Mouse (Mus musculus): ENCODE results near the gene Ralbp1.

Gene Ralbp1

GRCm38 (mm10) chr17:65847694-65848449, 37.7 kb downstream of the Ralbp1 start:
- no peak for DNase-seq (ENCODE audit: low spot score)

DNA sequence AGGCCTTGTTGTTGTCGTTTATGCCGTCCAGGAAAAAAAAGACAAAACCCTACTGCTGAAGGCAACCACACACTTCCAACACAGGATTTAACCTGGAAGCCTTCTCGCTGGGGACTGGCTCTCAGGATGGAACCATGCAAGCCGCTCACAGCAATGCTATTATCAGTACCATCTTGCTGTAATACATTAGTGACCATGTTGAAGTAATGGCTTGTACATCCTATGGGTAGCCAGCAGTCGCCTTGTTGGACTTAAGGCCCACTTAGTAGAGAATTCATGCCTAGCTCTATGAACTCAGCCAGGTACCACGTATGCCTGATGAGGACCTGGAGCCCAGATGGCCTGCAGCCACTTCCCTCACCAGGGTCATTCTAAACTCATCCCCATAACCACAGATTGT, 40.2 kb downstream of the Ralbp1 start:
- DNase-seq (ENCODE audit: low spot score), result no peak

DNA sequence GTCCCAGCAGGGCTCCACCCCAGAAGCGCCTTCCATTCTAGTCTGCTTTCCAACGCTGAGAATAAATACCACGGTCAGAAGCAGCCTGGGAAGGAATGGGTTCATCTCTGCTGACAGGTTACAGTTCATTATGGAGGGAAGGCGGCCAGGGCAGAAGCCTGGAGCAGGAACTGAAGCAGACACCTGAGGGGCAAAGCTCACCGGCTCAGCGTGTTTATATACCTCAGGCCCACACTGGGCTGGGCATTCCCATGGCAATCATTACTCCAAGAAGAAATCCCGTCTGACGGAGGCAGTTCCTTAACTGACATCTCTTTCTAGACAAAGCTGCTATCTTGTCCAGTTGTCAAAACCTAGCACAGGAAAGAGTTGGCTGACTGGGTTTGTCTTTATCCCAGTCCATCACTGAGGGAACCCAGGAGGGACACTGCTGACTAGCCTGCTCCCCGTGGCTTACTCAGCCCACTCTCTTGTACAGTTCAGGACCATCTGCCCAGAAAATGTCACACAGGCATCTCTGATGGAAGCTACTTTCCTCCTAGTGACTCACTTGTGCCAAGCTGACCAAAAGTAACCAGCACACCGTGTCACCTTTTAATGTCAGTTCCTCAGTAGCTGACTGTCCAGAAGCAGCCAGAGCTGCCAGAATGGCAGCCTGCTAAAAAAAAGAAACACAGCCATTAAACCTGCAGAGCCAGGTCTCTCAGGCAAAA, 42.8 kb downstream of the Ralbp1 start:
- no peak for DNase-seq (ENCODE audit: low spot score)

- DNase-seq (ENCODE audit: low spot score), result no peak
Observed at GRCm38 (mm10) chr17:65839541-65840256, 45.9 kb downstream of the Ralbp1 start.

GRCm38 (mm10) chr17:65836746-65837145, 48.9 kb downstream of the Ralbp1 start:
- no peak for DNase-seq (ENCODE audit: low spot score)

DNA sequence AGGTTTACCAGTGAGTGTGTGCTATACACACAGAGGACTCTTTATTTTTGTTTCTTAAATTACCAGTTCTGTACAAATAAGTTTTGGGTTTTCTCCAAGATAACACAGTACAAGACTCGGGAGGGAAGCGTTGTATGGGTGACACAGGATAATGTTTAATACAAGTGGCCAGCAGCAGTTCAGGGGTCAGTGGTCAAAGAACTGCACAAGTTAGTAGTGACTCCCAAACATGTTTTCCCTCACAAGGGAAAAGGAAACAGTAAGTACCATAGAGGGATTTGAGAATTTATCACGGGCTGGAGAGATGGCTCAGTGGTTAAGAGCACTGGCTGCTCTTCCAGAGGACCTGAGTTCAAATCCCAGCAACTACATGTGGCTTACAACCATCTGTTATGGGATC, 51.7 kb downstream of the Ralbp1 start:
- DNase-seq (ENCODE audit: low spot score), result no peak

GRCm38 (mm10) chr17:65830216-65830863, 55.3 kb downstream of the Ralbp1 start:
- no peak for DNase-seq (ENCODE audit: low spot score)

DNA sequence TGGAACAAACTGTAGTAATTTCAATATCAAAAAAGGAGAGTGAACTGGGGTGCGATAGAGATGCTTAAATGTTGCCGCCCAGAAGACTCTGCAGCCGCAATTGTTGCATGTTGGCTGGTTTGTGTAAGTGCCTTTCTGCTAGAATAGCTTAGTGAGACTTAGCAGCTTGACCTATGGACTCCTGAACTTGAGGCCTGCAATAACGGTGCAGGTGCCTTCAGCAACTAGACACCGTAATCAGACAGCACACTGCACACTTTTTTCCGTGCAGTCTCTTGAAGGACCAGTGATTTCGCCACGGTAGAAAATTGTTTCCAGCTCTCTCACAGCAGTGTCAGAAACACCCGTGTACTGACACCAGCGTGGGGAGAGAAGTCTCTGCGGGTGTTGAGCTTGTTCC, 56.6 kb downstream of the Ralbp1 start:
- no peak for DNase-seq (ENCODE audit: low spot score)

GRCm38 (mm10) chr17:65827904-65828303, 57.7 kb downstream of the Ralbp1 start:
- DNase-seq (ENCODE audit: low spot score), result no peak

DNA sequence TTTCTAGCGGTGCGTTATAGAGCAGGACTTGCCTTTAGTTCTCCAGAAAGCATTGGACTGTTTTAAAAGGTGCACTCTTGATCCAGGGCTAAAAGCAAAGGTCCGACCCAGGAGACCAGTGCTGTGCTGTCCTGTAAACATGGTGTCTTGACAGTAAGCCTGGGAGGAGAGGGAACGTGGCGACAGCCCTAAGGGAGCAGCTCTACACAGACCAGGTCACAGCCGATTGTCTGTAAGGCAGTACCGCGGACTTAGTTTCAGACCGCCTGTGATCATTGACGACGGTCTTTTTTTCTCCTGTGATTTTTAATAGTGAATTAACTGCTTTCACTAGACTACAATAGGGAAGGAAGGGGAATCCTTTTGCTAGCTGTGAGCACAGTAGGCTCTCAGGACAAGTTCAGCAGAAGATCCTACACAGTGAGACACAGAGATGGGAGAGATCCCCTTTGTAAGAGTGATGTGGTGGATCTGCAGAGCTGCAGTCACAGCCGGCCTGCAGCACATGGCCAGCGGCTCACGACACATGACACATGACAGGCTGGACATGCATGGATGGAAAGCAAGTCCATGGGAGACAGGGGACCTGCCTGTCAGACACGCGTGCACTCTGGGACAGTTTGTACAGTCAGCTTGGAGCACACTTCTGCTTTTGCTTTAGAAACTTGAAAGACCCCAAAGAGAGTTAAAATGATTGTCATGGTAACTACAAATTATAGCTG, 58.3 kb downstream of the Ralbp1 start:
- DNase-seq (ENCODE audit: low spot score), result no peak

GRCm38 (mm10) chr17:65826257-65826656, 59.3 kb downstream of the Ralbp1 start:
- DNase-seq (ENCODE audit: low spot score), result no peak

- no peak for DNase-seq (ENCODE audit: low spot score)
Observed at GRCm38 (mm10) chr17:65824246-65824645, 61.4 kb downstream of the Ralbp1 start.

- no peak for DNase-seq (ENCODE audit: low spot score)
Observed at GRCm38 (mm10) chr17:65822423-65822822, 63.2 kb downstream of the Ralbp1 start.

- DNase-seq (ENCODE audit: low spot score), result no peak
Observed at GRCm38 (mm10) chr17:65820197-65820596, 65.4 kb downstream of the Ralbp1 start.

GRCm38 (mm10) chr17:65813763-65814162, 71.8 kb downstream of the Ralbp1 start:
- DNase-seq (ENCODE audit: low spot score), result no peak

GRCm38 (mm10) chr17:65811032-65811431, 74.6 kb downstream of the Ralbp1 start:
- DNase-seq (ENCODE audit: low spot score), result no peak

DNA sequence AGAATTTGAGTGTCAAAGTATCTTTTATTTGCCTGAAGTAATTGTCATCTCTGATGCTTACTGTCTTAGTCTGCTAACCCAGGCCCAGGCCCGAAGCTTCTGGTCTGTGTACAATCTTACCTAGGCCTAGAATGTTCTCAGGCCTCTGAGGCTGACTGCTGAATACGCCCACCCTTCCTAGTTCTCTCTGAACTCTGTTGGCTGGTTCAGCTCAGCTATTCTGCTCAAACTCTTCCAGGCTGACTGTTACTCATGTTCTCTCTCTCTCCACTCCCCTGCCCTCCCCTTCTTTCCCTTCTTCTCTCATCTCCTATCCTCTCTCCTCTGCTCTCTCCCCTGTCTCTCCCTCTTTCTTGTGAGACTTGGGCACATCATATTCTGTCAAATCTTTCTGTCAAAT, 79.2 kb downstream of the Ralbp1 start:
- DNase-seq (ENCODE audit: low spot score), result no peak

- DNase-seq (ENCODE audit: low spot score), result no peak
Observed at GRCm38 (mm10) chr17:65805966-65806365, 79.6 kb downstream of the Ralbp1 start.

- DNase-seq (ENCODE audit: low spot score), result no peak
Observed at GRCm38 (mm10) chr17:65802026-65802425, 83.6 kb downstream of the Ralbp1 start.

DNA sequence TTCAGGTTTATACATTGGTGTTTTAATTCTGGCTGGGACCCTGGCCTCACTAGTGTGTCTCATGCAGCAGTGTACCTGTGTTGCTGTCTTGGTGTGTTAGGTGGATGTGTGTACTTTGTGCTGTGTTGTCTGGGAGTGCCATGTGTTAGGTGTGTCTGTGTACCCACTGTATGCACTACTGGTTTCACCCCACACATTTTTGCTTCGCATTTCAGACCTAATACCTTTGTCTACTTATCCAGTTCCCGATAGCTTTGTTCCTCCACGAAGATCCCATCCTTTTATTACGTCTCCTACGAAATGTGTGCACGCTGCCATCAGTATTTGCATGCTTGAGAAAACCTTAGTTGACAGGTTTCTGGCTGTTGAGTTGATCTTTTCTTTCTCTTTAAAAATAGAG, 85.1 kb downstream of the Ralbp1 start:
- DNase-seq (ENCODE audit: low spot score), result no peak

DNA sequence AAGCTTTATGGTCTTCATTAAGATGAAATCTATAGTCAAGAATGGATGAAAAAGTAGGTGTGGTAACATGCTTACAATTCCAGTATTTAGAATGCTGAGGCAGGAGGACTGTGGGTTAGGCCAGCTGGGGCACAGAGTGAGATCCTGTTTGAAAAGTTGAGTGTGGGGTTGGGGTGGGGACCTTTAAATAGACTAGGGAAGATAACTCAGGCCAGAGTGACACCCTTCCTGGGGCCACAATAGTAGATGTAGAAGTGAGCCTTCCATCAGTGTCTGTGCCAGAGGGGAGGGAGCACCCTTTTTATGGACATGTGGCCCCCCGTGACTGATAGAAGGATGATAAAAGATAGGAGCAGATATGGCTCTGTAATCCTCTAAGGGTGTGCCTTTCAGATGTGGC, 86.2 kb downstream of the Ralbp1 start:
- DNase-seq (ENCODE audit: low spot score), result no peak

DNA sequence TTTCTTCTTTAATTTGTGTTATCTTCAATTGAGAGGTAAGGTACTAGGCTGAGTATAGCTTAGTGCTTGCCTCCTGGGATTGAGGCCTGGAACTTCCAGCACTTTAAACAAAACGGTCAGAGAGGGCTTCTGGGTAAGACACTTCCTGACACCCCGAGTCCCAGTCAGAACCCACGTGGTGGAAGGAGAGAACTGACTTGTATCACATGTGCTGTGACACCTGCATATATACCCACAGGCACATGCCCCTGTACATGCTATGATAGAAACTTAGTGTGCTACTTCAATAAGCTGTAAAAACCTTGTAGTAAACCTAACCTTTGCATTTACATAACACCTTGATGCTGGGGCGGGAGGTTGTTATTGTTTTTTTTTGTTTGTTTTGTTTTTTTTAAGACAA, 87.2 kb downstream of the Ralbp1 start:
- no peak for DNase-seq (ENCODE audit: low spot score)
